Mouse (Mus musculus) lung, embryonic 14.5 days (tissue): Measurements from ENCODE around the gene Prkag1. TPM values are rescaled to one million over a fixed set of nuclear protein-coding genes. Genes with fewer than 3 reads are reported as not detected.
A peak's percentile ranks its signal among the peaks of the same experiment; 100 is the strongest.

Experiments used
- ATAC-seq: fragments of 200-750 bp; cut with Nextera tagmentation; 2 replicates; pipeline ENCODE4 v1.8.0; 2017; ENCODE audit warnings: mild to moderate bottlenecking, moderate TSS enrichment, moderate library complexity; ENCODE audit not compliant: insufficient read depth
- DNase-seq: peaks from one replicate; pipeline ENCODE4 v3.0.0-alpha.2; 2015
- H3K27ac ChIP-seq: fragments of 300-500 bp; sonication (generic); 2 replicates; pipeline ENCODE4 v1.5.1; 2014; ENCODE audit warnings: low read depth, mild to moderate bottlenecking, moderate library complexity
- H3K27me3 ChIP-seq: fragments of 300-500 bp; sonication (generic); 2 replicates; pipeline ENCODE4 v1.6.1; 2014; ENCODE audit warnings: low read length, control low read depth; ENCODE audit not compliant: insufficient read depth
- H3K36me3 ChIP-seq: fragments of 300-500 bp; sonication (generic); 2 replicates; pipeline ENCODE4 v1.6.1; 2014; ENCODE audit warnings: control low read depth; ENCODE audit not compliant: insufficient read depth
- H3K4me1 ChIP-seq: fragments of 300-500 bp; sonication (generic); 2 replicates; pipeline ENCODE4 v1.6.1; 2014; ENCODE audit warnings: antibody characterized with exemption, control low read depth; ENCODE audit not compliant: insufficient read depth
- H3K4me2 ChIP-seq: fragments of 300-500 bp; sonication (generic); 2 replicates; pipeline ENCODE4 v1.6.1; 2014; ENCODE audit warnings: mild to moderate bottlenecking
- H3K4me3 ChIP-seq: fragments of 300-500 bp; sonication (generic); 2 replicates; pipeline ENCODE4 v1.5.1; 2014; ENCODE audit warnings: low read depth, low read length
- H3K9ac ChIP-seq: fragments of 300-500 bp; sonication (generic); 2 replicates; pipeline ENCODE4 v1.6.1; 2014
- H3K9me3 ChIP-seq: fragments of 300-500 bp; sonication (generic); 2 replicates; pipeline ENCODE4 v1.6.1; 2016; ENCODE audit warnings: low read depth, low read length, control low read depth
- CTCF ChIP-seq: IDR thresholded peaks from 2 replicates; pipeline ENCODE4 v1.5.1; 2016; ENCODE audit warnings: antibody characterized with exemption, low read depth
- WGBS: fragments of 180-500 bp; shearing (Covaris S2); extraction: QIAGEN DNeasy Blood & Tissue Kit; methylation state at CpG from one replicate; pipeline ENCODE4 v1.1.7; 2014; 5-methylcytosine and 5-hydroxymethylcytosine counted together
- polyA plus RNA-seq: library from polyadenylated mRNA; unstranded; fragments of >200 nt; fragmentation: Nextera tagmentation; extraction: Ambion mirVana; gene quantifications from 2 replicates; pipeline ENCODE4 v1.2.1, GENCODE M21; 2014

The Prkag1 gene
- polyA plus RNA-seq, 1 experiment from 2014 or later: 93.4 TPM

- no peaks in the 10 kb centered on the region for H3K4me1 ChIP-seq
- ATAC-seq (no peak), DNase-seq (no peak)
- H3K9me3 ChIP-seq: no peaks in the 10 kb centered on the region
- TF ChIP-seq CTCF: no peak
- 2% methylated on average over 12 of the region's 12 CpGs for WGBS
- H3K4me3 ChIP-seq: peak overlapping the region; percentile 22
- no peak overlapping the region for H3K27ac ChIP-seq
- no peak overlapping the region for H3K9ac ChIP-seq
- H3K4me2 ChIP-seq: peak overlapping the region; percentile 43; the same call in 1 of the 2 replicates
- no peaks in the 10 kb centered on the region for H3K36me3 ChIP-seq
- peaks cover 91% of the 10 kb centered on the region for H3K27me3 ChIP-seq
Observed at GRCm38 (mm10) chr15:98791221-98791620, 40.1 kb downstream of the Prkag1 start.

- peak overlapping the region; percentile 43; the same call in 1 of the 2 replicates for H3K4me2 ChIP-seq
- H3K27ac ChIP-seq: no peak overlapping the region
- H3K27me3 ChIP-seq: peaks cover 88% of the 10 kb centered on the region
- no peaks in the 10 kb centered on the region for H3K36me3 ChIP-seq
- no peak for DNase-seq
- no peak for ATAC-seq
- TF ChIP-seq CTCF: no peak
- H3K9ac ChIP-seq: no peak overlapping the region
- no peaks in the 10 kb centered on the region for H3K9me3 ChIP-seq
- WGBS: under 1% methylated on average over 23 of the region's 23 CpGs
- H3K4me3 ChIP-seq: peak overlapping the region; percentile 22
- H3K4me1 ChIP-seq: no peaks in the 10 kb centered on the region
Observed at GRCm38 (mm10) chr15:98790761-98791160, 40.6 kb downstream of the Prkag1 start.

- Histone ChIP-seq H3K27me3 (peaks cover 84% of the 10 kb centered on the region), H3K4me3 (peak within 1 kb of the TSS; percentile 22), H3K36me3 (no peaks in the 10 kb centered on the region), H3K27ac (no peak within 1 kb of the TSS), H3K9ac (no peak within 1 kb of the TSS), H3K4me1 (no peaks in the 10 kb centered on the region), H3K9me3 (no peaks in the 10 kb centered on the region), H3K4me2 (peak within 1 kb of the TSS; percentile 31; the same call in 1 of the 2 replicates)
- 4% methylated on average over 51 of the region's 51 CpGs for WGBS
- peak; percentile 75 for TF ChIP-seq CTCF
- DNase-seq (peak; percentile 69), ATAC-seq (peak; percentile 40; the same call in 1 of the 2 replicates)
Observed at GRCm38 (mm10) chr15:98789661-98790535, 41.4 kb downstream of the Prkag1 start, which contains the start of gene Wnt1. Gene Wnt1, plus strand, starts transcription at chr15:98789857.

GRCm38 (mm10) chr15:98788972-98789660 is 42.2 kb downstream of the Prkag1 start:
- no peaks in the 10 kb centered on the region for H3K36me3 ChIP-seq
- no peak overlapping the region for H3K27ac ChIP-seq
- no peaks in the 10 kb centered on the region for H3K4me1 ChIP-seq
- DNase-seq (no peak), ATAC-seq (no peak)
- H3K4me2 ChIP-seq: no peak overlapping the region; the same call in 1 of the 2 replicates
- H3K4me3 ChIP-seq: no peak overlapping the region
- peaks cover 76% of the 10 kb centered on the region for H3K27me3 ChIP-seq
- TF ChIP-seq CTCF: no peak
- no peak overlapping the region for H3K9ac ChIP-seq
- H3K9me3 ChIP-seq: no peaks in the 10 kb centered on the region
- WGBS: 11% methylated on average over 24 of the region's 24 CpGs

GRCm38 (mm10) chr15:98787930-98788329 is 43.4 kb downstream of the Prkag1 start:
- DNase-seq: peak; percentile 54
- 29% methylated on average over 4 of the region's 4 CpGs for WGBS
- peaks cover 64% of the 10 kb centered on the region for H3K27me3 ChIP-seq
- H3K9me3 ChIP-seq: no peaks in the 10 kb centered on the region
- no peak for ATAC-seq
- no peak overlapping the region for H3K4me3 ChIP-seq
- H3K36me3 ChIP-seq: no peaks in the 10 kb centered on the region
- no peak overlapping the region for H3K27ac ChIP-seq
- no peak overlapping the region for H3K9ac ChIP-seq
- TF ChIP-seq CTCF: peak; percentile 72
- H3K4me2 ChIP-seq: no peak overlapping the region
- no peaks in the 10 kb centered on the region for H3K4me1 ChIP-seq

- peaks cover 54% of the 10 kb centered on the region for H3K27me3 ChIP-seq
- H3K27ac ChIP-seq: no peak overlapping the region
- no peak overlapping the region for H3K4me3 ChIP-seq
- H3K4me2 ChIP-seq: no peak overlapping the region
- DNase-seq (peak; percentile 70), ATAC-seq (no peak)
- 32% methylated on average over 7 of the region's 7 CpGs for WGBS
- peak; percentile 74 for TF ChIP-seq CTCF
- H3K9ac ChIP-seq: no peak overlapping the region
- no peaks in the 10 kb centered on the region for H3K36me3 ChIP-seq
- H3K9me3 ChIP-seq: no peaks in the 10 kb centered on the region
- H3K4me1 ChIP-seq: no peaks in the 10 kb centered on the region
Observed at GRCm38 (mm10) chr15:98785744-98786143, 45.6 kb downstream of the Prkag1 start.

GRCm38 (mm10) chr15:98781166-98781565 is 50.2 kb downstream of the Prkag1 start:
- H3K4me2 ChIP-seq: no peak overlapping the region
- H3K9ac ChIP-seq: no peak overlapping the region
- no peaks in the 10 kb centered on the region for H3K36me3 ChIP-seq
- DNase-seq (no peak), ATAC-seq (no peak)
- H3K4me3 ChIP-seq: no peak overlapping the region
- no peaks in the 10 kb centered on the region for H3K4me1 ChIP-seq
- H3K27ac ChIP-seq: no peak overlapping the region
- WGBS: 28% methylated on average over 6 of the region's 6 CpGs
- peaks cover 64% of the 10 kb centered on the region for H3K27me3 ChIP-seq
- no peaks in the 10 kb centered on the region for H3K9me3 ChIP-seq
- TF ChIP-seq CTCF: no peak
